Mouse (Mus musculus): Measurements from ENCODE around the gene Zdhhc21.

DNA sequence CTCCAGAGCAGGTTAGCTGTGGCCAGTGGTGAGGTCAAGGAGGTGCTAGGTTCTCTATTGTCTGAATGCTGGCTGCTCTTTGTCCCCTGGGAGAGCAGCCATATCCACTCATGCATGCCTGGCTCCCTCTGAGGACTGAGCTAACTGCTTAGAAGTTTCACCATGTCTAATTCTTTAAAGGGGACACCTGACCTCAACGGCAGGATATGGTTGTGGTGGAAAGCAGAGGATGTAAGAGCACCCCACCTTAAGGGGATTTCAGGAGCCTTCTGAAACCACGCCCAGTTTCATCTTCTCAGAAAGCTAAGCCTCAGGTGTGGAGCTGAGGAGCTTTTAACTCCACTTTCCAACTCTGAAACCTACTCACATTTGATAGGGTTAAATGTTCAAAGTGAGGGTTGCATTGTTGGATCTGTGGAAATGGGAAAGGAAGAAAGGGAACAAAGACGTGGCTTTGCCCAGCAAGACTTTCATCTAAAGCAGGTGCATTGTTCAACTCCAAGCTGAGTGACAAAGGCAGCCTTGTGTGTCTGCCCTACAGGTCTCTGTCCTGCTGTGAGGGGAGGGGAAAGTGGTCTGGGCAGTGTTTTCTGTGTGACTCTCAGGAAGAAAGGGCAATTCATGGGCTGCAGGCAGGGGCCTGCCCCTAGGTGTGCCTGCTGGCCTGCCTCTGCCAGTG is 104.0 kb downstream of the Zdhhc21 start:
- TF ChIP-seq CTCF (conservative IDR thresholded peaks at IDR 0.05; ENCODE audit: insufficient read depth, insufficient read length, low read depth, low read length): no peak
- TF ChIP-seq POLR2A (IDR thresholded peaks at IDR 0.05; ENCODE audit: low read depth, low read length): no peak

Data from kidney, adult 2 months (tissue).